Mouse (Mus musculus) brown adipose tissue, adult 24 weeks (tissue): ENCODE results near the gene Arid1b. TPM values are rescaled to one million over a fixed set of nuclear protein-coding genes. Genes with fewer than 3 reads are reported as not detected.

Source experiments
- H3K27ac ChIP-seq: fragments of 200-500 bp; replicated peaks from 2 replicates; pipeline ENCODE4 v1.5.1; 2012; ENCODE audit warnings: low read depth, mild to moderate bottlenecking, low read length
- H3K4me1 ChIP-seq: fragments of 200-500 bp; 2 replicates; pipeline ENCODE4 v1.6.1; 2012; ENCODE audit warnings: low read length, mixed read lengths; ENCODE audit not compliant: control insufficient read depth, insufficient read depth, insufficient read length
- H3K4me3 ChIP-seq: fragments of 200-500 bp; 2 replicates; pipeline ENCODE4 v1.5.1; 2012; ENCODE audit warnings: low read depth, mild to moderate bottlenecking, low read length, moderate library complexity; ENCODE audit not compliant: insufficient read depth
- polyA plus RNA-seq: library from polyadenylated mRNA; stranded (reverse); fragments of >200 nt; gene quantifications from 2 replicates; pipeline ENCODE4 v1.2.4, GENCODE M21; 2012; ENCODE audit not compliant: missing spikeins, insufficient read depth, insufficient read length

Gene Arid1b
- polyA plus RNA-seq, 1 experiment: 13.9 TPM

DNA sequence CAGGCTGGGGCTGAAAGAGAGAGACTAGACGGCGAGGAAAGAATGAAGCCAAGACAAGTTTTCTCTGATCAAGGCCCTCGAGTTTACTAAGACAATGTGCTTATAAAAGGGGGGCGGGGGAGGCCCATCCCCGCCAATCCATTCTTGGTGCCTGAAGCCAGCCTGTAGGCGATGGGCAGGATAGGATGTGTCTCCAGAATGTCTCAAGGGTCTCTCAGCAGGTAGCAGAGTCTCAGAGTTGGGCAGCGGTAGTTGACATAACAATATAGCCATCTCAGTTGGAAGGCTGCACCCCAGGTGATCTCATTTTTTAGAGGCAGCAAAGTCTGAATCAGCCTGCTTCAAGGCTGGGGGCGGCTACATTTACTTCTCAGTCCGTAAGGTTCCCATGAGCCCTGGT lies 328.5 kb downstream of the Arid1b start:
- no peak overlapping the region for H3K4me3 ChIP-seq
- H3K27ac ChIP-seq: no peak overlapping the region
- H3K4me1 ChIP-seq: peaks cover 7% of the 10 kb centered on the region

DNA sequence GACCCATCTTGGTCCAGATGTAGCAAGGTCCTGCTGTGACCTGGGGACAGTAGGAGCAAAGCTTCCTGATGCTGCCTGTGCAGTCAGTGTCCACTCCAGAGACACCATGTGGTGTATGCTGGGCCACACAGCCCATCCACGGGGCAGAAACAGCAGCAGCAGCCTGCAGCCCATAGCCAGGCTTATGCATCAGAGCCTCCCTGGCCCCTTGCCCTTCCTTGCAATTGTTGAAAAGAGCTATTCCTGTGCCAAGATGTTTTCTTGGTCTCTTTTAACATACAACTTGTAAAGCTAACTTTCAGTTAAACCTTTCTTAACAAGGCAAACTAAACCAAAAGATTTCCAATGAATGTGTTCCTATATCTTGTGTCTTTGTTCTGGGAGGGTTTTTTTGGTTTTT lies 329.6 kb downstream of the Arid1b start:
- peaks cover 7% of the 10 kb centered on the region for H3K4me1 ChIP-seq
- H3K27ac ChIP-seq: no peak overlapping the region
- H3K4me3 ChIP-seq: no peak overlapping the region

- no peak overlapping the region; the same call in 1 of the 2 replicates for H3K27ac ChIP-seq
- H3K4me3 ChIP-seq: no peak overlapping the region
- H3K4me1 ChIP-seq: peaks cover 7% of the 10 kb centered on the region
Observed at GRCm38 (mm10) chr17:5324236-5324876, 330.2 kb downstream of the Arid1b start.

DNA sequence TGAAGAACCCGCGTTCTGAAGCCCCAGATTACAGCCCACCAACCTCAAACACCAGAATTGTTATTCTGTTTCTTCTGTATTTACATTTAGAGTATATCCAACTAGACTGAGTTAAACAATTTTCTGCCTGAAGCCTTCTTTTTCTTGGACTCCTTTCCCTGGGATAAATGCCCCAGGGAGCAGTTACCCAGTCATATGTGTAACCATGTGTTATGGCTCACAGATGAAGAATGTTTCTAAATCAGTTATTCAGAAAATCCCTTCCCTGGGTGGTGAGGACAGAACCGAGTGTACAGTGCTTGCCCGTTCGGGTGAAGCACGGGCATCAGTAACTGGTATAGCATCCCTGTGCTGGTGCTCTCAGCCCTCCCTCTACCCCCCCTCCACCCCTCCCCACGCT lies 332.6 kb downstream of the Arid1b start:
- no peak overlapping the region for H3K27ac ChIP-seq
- peaks cover 7% of the 10 kb centered on the region for H3K4me1 ChIP-seq
- no peak overlapping the region for H3K4me3 ChIP-seq

GRCm38 (mm10) chr17:5327480-5328180 lies 333.5 kb downstream of the Arid1b start:
- Histone ChIP-seq H3K27ac (no peak overlapping the region), H3K4me3 (no peak overlapping the region), H3K4me1 (peaks cover 7% of the 10 kb centered on the region)

- no peaks in the 10 kb centered on the region for H3K4me1 ChIP-seq
- no peak overlapping the region for H3K27ac ChIP-seq
- no peak overlapping the region for H3K4me3 ChIP-seq
Observed at GRCm38 (mm10) chr17:5329478-5329877, 335.3 kb downstream of the Arid1b start.

DNA sequence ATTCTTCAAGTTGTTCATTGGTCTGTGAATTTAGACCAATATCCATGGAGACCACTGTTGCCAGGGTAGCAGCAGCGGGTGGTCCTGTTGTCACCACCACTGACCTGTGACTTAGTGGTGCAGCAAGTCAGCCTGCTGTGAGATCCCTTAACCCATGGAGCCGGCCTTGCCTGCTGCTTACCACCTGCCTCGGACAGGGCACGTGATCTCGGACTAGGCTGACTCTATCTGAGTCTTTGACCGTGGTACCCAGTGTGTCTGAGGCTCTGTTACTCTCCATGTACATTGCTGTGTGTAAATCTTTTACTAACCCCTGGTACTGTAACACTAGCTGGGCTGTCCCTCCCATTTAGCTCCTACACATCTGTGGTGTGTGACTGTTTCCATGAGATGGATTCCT lies 335.9 kb downstream of the Arid1b start:
- Histone ChIP-seq H3K27ac (no peak overlapping the region), H3K4me3 (no peak overlapping the region), H3K4me1 (no peaks in the 10 kb centered on the region)

- Histone ChIP-seq H3K27ac (no peak overlapping the region), H3K4me3 (no peak overlapping the region), H3K4me1 (no peaks in the 10 kb centered on the region)
Observed at GRCm38 (mm10) chr17:5330644-5331043, 336.5 kb downstream of the Arid1b start.

DNA sequence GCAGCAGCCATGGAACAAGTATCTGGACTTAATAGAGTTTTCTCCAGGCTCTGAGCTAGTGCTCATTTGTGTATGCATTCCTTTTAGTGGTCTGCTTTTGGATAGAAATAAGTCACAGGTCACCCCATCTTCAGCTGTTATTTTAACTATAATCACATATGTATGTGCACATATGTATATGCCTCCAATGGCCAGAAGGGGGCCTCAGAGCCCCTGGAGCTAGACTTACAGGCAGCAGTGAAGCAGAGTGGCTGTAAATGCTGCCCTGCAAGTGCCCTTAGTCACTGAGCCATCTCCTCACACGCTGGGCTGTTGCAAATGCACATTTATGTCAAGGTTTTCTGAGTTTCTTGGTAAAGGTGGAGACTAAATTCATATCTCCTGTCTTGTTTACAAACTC lies 337.3 kb downstream of the Arid1b start:
- H3K4me1 ChIP-seq: no peaks in the 10 kb centered on the region
- H3K27ac ChIP-seq: no peak overlapping the region
- H3K4me3 ChIP-seq: no peak overlapping the region

- H3K4me1 ChIP-seq: no peaks in the 10 kb centered on the region
- no peak overlapping the region for H3K27ac ChIP-seq
- no peak overlapping the region for H3K4me3 ChIP-seq
Observed at GRCm38 (mm10) chr17:5334567-5334966, 340.4 kb downstream of the Arid1b start.

- no peak overlapping the region for H3K27ac ChIP-seq
Observed at GRCm38 (mm10) chr17:5344426-5344825, 350.3 kb downstream of the Arid1b start.

GRCm38 (mm10) chr17:5345810-5346209 lies 351.7 kb downstream of the Arid1b start:
- H3K27ac ChIP-seq: no peak overlapping the region
- no peak overlapping the region for H3K4me3 ChIP-seq
- H3K4me1 ChIP-seq: no peaks in the 10 kb centered on the region

More at GRCm38 (mm10) chr17:5344426-5344825, 350.3 kb downstream of the Arid1b start:
- Histone ChIP-seq H3K4me3 (no peak overlapping the region), H3K4me1 (no peaks in the 10 kb centered on the region)

- no peaks in the 10 kb centered on the region for H3K4me1 ChIP-seq
- H3K4me3 ChIP-seq: no peak overlapping the region
- H3K27ac ChIP-seq: no peak overlapping the region
Observed at GRCm38 (mm10) chr17:5352901-5353300, 358.8 kb downstream of the Arid1b start.

GRCm38 (mm10) chr17:5360759-5361158 lies 366.6 kb downstream of the Arid1b start:
- Histone ChIP-seq H3K4me3 (no peak overlapping the region), H3K27ac (no peak overlapping the region), H3K4me1 (no peaks in the 10 kb centered on the region)

DNA sequence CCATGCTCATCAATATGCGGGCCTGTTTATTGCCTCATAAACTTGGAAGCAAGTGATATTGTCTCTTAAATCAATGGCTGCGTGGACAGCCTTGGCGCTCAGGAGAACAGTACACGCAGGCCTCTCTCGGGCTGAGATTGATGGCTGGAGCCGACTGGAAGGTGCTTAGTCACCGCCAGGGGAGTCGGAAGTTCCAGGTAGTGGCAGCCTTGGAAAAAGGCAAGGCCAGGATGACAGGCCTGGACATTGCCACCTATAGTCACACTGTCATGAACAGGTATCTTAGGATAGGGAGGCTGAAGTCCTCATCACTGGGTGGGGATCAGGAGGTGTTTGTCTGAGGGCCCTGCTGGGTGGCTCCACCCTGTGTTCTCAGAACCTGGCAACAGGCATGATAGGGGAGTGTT lies 371.9 kb downstream of the Arid1b start:
- H3K4me1 ChIP-seq: no peaks in the 10 kb centered on the region
- no peak overlapping the region for H3K27ac ChIP-seq
- H3K4me3 ChIP-seq: no peak overlapping the region

- no peak overlapping the region for H3K4me3 ChIP-seq
- H3K4me1 ChIP-seq: no peaks in the 10 kb centered on the region
- H3K27ac ChIP-seq: no peak overlapping the region
Observed at GRCm38 (mm10) chr17:5371032-5371431, 376.9 kb downstream of the Arid1b start.
